Mouse (Mus musculus) erythroid progenitor cell, adult 5-6 weeks (primary cell): ENCODE data around the gene Gm13539. TPM values are rescaled to one million over a fixed set of nuclear protein-coding genes. Genes with fewer than 3 reads are reported as not detected.
"Not testable (repeated sequence)": the region's sequence is repeated elsewhere in the genome, so short reads cannot be mapped to it uniquely, and the experiment has no call there.

Source experiments
- ATAC-seq: replicated peaks from 2 replicates; pipeline ENCODE4 v1.8.0; 2016; ENCODE audit warnings: moderate number of reproducible peaks, mild to moderate bottlenecking, moderate TSS enrichment, inconsistent platforms; ENCODE audit not compliant: poor library complexity, low FRiP score, severe bottlenecking
- total RNA-seq, 2 experiments: library from RNA; stranded (forward) in 1 of 2; stranded (reverse) in 1 of 2; fragments of 150-400 nt in 1 of 2; fragments of 186-747, 209-891 nt in 1 of 2; gene quantifications; 2 replicates each; pipeline versions ENCODE4 v1.2.3 to v1.2.4; 2015 to 2017; ENCODE audit warnings: low replicate concordance in 2 of 2

The Gm13539 gene
- total RNA-seq (2015; ENCODE audit: low replicate concordance): not detected in 2 replicates
- not detected in 2 replicates for total RNA-seq (2017; ENCODE audit: low replicate concordance)

DNA sequence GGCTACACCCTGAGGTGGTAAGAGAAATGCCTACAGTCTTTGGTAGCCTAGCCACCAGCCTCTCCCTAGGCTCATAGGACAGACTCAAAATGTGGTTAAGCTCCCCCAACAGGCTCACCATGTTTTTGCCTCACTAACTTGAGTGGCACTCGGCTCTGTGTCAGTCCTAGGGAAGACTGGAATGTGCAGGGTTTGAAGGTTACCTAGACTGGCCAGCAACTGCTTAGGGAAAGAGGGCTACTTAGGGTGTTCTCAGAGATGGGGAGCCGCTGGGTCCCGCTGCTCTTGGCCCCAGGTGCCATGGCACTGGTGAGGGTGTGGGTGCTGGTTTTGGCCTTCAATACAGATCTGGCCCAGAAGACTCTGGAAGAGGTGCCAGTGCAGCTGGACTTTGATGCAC, at the start of gene Gm13539:
Gm13539 (plus strand) TSS at position 301 of the 400 bp plus-strand sequence.
- ATAC-seq: no peak

DNA sequence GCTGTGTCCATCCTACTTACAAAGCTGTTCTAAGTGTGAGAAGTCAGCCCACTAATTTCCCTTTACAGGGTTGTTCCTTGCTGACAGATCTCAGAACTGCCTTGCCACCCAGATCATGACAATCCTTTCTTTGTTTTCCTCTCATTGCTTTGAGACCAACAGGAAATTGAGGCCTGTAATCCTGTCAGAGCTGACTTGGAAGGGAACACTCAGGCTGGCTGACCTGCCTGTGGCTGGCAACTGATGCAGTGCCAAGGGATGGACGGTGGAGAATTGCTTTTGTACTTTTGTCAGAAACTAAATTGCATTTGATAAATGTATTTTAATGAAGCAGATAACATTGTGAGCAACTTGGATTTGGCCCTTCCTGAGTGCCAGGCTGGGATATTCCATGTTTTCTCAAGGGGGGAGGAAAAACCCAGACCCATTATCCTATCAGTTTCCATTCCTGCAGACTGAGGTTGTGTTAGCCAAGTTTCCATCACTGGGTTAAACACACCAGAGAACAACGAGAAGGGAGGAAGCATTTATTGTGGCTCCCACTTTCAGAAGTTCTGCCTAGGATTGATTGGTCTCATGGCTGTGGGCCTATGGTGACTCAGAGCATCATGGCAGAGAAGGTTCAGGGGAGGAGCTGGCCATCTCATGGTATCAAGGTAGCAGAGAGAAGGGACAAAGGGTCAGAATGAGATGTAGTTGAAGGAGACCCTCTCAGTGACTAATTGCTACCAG, 48.7 kb upstream of the Gm13539 start:
- no peak for ATAC-seq

DNA sequence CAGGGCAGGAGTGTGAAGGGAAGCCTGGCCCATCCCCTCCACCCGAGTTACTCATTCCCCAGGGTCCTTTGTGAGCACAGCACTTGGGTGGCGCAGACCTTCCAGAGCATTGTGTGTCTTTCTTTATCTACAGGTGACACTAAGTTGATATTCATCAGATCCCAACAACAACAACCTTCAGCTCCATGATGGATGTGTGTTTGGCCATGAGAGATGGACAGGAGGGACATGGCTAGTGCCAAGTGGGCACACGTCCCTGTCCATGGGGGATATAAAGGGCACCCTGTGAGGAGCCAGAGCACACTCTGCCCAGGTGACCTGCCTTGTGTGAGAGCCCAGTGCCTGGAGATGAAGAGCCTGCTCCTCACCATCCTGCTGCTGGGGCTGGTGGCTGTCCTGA, 45.3 kb upstream of the Gm13539 start, which contains the start of gene Obp2b:
Obp2b (plus strand) TSS at position 301 of the 400 bp plus-strand sequence.
- ATAC-seq: not testable (repeated sequence)

DNA sequence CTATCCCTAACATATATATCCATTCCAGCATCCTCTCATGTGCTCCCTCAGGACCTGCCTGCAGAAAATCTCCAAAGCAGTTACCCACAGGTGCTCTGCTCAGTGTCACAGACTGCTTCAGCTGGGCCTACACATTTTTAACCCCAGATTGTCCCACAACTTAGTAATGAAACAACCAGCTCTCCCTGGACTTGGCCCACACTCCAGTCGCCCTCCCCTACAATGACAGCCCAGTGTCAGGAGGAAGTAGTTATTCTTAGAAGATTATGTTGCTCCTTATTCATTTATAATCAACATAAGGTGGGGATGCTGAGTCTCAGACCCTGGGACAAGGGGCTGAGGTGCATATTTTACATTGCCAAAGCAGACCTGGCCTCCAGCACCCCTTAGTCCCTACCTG, 40.4 kb upstream of the Gm13539 start:
- 0 out of 2 replicates have a peak, but pooled peaks have one; percentile 30 for ATAC-seq

DNA sequence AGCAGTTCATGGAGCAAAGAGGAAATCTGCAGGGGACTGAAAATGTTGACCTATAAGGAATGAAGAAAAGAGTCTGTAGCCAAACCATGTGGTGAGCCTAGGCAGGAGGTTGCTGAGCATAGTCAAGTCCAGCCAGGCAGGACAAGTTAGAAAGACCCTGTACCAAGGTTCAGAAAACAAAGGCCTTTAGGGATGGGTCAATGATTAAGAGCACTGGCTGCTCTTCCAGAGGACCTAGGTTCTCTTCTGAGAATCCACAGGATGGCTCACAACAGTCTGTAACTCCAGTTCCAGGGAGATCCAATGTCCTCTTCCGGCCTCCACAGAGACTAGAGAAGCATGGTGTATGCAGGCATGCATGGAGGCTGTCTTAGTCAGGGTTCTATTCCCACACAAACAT, 27.9 kb upstream of the Gm13539 start:
- no peak for ATAC-seq

DNA sequence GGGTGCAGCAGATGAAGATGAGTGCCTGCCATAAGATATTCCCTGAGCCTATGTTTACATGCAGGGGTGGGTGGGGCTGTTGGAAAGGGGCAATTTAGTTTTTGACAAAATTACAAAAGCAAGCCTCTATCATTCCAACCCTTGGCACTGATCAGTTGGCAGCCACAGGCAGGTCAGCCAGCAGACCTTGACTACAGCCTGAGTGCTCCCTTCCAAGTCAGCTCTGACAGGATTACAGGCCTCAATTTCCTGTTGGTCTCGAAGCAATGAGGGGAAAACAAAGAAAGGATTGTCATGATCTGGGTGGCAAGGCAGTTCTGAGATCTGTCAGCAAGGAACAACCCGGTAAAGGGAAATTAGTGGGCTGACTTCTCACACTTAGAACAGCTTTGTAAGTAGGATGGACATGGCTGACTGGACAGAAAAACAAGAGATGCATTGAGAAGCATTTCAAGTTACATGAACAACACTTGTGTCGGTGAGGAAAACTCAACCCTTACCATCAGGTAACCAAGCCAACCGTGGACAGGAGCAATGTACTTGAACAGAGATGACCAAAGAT, 23.9 kb upstream of the Gm13539 start:
- no peak for ATAC-seq

DNA sequence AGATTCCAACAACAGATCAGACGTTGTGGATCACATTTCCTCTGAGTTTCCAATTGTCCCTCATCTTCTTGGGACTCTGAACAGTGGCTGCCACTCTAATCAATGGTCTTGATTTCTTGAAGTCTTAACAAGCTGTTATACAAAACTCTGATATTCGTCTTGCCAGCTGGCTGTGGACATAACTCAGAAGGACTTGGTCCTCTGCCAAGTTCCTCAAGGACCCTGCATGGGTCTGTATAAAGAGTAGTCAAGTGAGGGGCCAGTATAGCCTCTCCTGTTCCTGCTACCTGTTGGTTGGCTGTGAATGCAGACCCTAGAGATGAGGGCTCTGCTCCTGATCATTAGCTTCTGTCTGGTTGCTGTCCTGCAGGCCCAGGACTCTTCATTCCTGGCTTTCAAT, 16.8 kb upstream of the Gm13539 start, which contains the start of gene Lcn3:
Lcn3 (plus strand) TSS at position 301 of the 400 bp plus-strand sequence.
- no peak for ATAC-seq

DNA sequence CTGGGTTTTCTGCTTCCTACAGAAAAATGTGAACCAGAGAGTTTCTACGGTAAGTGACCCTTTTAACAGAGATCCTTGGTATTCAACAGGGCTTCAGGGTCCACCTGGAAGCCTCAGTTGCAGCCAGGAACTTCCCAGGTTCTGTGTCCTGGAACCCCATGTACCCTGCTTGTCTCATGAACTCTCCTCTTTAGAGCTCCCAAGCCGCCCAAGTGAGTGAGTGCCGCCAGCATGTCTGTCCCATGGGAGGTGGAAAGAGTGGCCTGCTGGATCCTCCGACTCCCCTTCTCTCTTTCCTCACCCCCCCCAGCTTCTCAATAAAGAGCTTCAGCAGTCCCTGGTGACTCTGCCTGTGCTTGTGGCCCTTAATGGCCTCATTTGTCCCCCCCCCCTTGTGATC, 14.3 kb upstream of the Gm13539 start:
- no peak for ATAC-seq

DNA sequence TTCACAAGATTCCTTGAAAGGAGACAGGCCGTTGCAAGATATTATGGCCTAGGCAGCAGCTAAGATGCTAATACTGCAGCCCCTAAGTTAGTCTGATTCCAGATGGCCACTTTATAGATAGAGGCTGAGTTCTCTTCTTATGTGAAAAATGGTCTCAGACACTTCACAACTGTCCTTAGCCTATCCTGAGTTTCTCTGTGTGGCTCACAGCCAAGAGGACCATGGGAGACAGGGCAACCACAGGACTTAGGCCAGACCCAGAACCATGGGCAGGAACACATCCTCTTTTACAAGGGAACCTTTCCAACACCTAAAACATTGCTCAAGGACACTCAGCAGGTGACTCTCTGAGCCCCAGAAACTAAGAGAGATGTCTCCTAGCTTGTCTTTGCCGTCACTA, 8.6 kb upstream of the Gm13539 start:
- ATAC-seq: no peak

DNA sequence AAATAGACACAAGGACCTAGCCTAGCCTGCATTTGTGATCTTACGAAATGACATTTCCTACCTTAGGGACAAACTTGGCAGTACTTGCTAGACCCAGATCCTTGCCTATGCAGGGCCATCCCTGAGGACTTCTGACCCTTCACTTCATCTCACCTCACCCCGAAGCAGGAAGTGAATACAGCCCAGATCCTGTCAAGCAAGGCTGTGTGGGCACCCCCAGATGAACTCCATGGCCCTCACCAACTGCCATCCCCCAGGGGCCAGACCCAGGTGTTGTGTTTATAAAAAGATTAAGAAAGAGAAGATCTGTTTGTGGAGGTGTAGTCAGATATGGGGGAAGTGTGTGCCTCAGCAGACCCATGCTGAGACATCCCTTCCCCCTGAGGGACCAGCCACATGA, 7.4 kb upstream of the Gm13539 start:
- ATAC-seq: no peak

DNA sequence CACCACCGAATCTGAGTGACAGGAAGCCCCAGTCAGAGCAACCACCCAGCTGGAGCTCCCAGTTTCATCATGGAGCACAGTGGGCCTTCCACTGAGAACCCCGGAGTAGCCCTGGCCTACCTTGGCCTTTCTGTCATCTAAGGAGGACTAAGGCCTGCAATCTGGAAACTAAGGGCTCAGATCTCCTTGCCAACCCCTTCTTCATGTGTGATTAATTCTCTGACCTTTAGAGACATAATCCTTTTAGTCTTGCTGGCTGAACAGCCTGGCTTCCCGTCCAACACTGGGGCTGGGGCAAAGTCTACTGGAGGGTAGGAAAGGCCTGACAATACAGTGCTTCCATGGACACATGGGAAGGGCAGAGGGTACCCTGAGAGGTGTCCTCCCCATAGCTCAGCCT, 6.1 kb upstream of the Gm13539 start:
- ATAC-seq: no peak

DNA sequence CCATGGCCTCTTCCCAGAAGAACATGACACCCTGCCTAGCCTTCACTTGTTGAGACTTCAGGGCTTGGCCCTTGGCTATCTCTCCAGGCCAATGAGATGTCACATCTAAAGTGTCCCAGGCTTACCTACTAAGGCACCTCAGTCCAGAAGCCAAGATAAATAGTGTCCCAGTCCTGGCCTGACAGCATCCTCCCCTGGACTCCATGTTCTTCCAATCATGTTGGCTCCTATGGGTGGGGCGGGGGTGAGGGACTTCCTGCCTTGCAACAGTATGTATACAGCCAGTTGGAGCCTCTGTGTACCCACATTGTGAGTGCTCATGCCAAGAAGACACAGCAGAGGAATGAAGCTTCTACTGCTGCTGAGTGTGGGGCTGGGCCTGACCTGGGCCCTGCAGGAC, 5.3 kb upstream of the Gm13539 start, which contains the start of gene Lcn11:
Lcn11 (plus strand) TSS at position 301 of the 400 bp plus-strand sequence.
- ATAC-seq: no peak

DNA sequence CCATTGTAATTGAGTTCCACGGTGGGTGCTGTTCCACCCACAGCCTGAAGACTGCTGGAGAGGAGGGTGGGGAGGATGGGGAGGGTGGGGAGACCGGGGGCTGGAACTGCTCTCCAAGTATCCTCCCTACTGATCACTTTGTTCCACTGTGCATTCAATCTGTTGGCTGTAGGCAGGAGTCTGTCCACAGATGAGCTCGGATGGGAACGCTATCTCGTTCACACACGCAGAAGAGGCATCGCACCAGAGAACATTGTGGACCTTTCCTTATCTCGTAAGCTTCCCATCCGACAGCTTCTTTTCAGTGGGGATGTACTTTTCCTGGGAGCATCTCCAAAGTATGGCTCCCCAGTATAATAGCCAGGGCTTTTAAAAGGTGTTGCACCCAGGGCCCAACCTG, 3.0 kb upstream of the Gm13539 start:
- ATAC-seq: no peak

DNA sequence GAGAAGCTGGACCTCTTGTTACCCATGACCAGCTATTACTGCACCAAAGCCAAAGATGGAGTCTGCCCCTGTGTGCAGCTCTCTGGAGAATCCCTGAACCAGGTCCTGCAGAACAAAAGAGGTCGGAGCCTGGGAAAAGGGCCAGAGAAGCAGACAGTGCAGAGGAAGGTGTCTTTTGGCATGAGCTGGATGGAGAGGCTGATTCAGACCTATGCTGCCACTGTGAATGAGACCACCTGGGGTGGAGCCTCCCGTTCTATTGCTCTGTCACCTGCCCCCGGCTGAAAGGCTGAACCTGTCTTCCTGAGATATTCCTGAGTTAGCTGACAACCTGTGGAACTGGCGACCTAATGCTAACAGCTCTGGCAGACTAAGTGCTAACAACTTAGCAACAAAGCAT, 1.1 kb upstream of the Gm13539 start:
- ATAC-seq: no peak

DNA sequence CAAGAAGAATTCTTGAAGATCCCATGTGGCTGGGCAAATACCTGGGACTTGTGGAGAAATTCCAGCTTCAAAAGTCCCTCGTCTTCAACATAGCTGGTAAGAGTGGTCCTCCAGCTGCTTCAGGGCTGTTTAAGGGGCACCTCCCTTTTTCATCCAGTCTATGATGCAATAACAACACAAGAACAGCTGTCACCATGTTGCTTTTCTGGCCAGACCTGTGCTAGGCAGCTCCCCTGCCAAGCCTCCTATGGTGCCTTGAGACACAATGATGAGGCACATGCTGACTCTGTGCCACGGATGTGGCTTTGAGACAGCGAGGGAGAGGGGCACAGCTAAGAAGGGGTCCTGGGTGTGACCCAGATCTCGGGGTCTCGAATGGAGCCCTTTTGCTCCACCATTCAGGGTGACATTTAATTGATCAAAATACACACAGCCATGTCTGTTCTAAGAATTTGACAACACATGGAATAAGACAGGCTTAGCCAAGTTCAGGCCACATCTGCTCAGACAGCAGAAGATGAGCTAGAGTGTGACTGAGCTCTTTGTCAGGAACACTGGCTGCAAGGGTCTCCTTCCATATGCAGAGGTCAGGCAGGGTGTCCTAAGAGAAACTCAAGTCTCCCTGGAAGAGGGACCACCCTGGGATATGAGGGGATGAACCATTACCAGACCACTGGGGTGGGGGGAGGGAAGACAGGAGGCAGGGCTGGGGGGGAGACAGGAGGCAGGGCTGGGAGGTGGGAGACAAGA, 3.7 kb downstream of the Gm13539 start:
- ATAC-seq: no peak

DNA sequence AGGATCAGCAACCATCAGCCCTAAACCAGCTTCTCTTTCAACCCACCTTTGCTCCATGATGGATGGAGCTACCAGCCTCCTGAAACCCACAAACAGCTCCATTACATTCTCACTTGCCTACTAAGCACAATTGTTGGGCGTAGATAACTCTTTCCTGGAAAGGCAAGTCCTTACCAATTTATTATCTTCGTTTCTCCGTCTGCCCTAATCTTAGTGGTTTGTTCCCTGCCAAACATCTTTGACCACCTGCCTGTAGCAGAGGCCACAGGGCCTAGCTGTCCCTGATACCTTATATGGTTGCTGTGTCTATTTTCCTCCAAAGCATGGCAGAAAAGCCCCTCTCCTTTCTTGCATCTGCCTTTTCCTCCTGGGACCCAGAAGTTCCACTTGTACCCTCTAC, 7.0 kb downstream of the Gm13539 start:
- ATAC-seq: no peak

DNA sequence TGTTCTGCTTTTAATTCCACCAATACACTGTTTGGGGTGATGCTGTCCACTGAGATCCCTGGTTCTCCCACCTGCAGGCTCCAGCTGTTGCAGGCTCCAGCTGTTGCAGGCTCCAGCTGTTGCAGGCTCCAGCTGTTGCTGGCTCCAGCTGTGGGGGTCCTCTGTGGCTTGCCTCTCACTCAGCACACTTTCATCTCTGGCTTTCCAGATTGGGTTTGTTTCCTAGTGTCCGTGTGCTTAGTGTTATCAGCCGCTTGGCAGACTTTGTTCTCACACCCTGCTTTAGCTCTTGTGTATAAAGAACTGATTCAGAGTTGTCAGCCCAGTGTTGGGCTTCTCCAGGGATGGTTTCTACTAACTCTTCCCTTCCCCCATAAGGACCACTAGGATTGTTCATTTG, 15.6 kb downstream of the Gm13539 start:
- ATAC-seq: no peak

DNA sequence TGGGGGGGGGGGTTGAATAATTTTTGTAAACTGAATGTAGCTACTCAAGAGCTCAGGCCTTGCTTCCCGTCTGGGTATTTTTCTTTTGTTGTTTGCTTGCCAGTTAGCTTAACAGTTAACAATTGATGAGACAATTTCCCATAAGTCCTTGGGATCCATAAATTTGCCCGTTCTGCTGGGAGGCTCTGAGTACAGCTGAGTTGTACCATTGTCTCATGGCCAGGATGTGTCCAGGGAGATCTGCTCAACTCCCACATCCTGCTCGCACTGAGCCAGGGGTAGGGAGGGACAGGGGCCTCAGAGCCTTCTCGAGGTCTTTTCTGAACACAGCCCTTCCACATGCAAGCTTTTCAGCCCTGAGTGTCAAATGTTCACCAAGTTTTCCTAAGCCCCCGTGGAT, 16.0 kb downstream of the Gm13539 start:
- ATAC-seq: no peak

DNA sequence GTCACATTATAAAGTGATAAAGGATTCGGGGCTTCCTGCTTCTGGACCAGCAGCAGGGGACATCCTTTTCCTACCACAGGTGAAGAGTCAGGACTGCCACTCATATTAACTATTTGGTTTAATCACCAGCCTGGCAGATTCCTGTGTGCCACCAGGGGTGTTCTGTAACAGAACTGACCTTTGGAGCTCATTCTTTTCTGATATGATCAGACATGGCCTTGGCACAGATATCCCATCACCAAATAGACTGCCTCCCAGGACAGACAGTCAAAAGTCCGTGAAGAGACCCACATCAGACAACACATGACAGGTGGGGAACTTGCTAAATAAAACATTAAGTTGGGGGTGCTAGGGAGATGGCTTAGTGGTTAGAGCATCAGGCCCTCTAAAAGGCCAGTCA, 29.7 kb downstream of the Gm13539 start:
- no peak for ATAC-seq

DNA sequence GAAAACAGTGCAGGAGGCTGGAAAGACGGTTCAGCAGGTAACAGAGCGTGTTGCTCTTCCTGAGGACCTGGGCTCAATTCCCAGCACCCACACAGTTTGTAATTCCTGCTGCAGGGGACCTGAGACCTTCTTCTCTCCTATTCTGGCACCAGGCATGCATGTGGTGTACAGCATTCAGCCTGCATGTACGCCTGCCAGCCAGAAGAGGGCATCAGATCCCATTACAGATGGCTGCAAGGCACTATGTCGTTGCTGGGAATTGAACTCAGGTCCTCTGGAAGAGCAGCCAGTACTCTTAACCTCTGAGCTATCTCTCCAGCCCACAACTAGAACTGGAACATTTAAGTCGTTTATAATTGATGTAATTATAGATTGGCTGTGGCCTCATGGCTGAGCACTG, 31.3 kb downstream of the Gm13539 start:
- no peak for ATAC-seq

DNA sequence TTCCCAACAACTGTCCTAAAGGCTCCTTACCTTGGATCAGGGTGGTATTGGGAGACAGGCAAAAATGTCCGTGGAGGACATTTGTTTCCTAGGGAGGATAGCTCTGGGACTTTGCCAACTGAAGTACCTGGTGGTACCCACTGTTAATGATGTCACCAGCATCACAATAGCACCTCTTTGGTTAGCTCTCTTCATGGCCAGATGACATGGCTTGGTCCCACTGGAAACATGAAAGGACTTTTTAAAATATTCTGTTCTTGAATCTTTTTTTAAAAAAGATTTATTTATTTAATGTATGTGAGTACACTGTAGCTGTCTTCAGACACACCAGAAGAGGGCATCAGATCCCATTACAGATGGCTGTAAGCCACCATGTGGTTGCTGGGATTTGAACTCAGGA, 33.7 kb downstream of the Gm13539 start, which contains the start of gene Glt6d1:
Glt6d1 (minus strand) TSS at position 101 of the 400 bp plus-strand sequence.
- ATAC-seq: not testable (repeated sequence)
